Mouse (Mus musculus): ENCODE results near the gene Cyp2d11.
A peak's percentile ranks its signal among the peaks of the same experiment; 100 is the strongest.
"Not testable (repeated sequence)": the region's sequence is repeated elsewhere in the genome, so short reads cannot be mapped to it uniquely, and the experiment has no call there.

Cyp2d11 gene

DNA sequence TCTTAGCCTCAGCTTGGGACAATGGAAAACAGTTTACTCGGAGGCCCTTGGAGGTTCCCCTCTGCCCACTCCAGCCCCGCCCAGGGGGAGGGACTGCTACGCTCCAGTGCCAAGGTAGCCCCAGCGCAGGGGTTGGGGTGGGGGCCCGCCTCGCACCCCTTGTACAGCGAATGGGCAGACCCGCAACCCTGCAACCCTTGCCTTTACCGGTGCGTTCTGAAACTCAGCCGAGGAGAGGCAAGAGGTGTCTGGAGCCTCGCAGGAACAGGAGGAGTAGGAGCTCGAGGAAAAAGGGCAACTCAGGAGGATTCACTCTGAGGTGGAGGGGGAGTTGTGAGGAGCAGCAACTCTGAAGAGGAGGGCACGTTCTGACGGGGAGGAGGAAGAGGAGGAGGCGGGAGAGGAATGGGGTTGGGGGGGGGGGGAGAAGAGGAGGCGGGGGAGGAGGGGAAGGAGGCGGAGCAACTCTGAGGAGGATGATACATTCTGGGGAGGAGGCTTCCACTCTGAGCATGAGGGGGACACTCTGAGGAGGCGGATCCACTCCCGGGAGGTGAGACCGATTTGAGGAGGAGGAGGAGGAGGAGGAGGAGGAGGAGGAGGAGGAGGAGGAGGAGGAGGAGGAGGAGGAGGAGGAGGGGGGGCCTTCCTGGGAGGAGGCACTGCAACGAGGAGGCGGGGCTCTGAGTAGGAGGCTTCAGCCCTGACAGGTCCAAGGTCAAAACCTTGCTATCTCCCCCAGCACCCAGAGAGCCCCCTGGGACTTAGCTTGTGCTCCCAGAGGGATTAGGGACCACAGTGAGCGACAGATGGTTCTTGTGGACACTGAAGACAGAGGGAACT is 13.7 kb downstream of the Cyp2d11 start, which contains the start of gene Cyp2d22:
Cyp2d22 (minus strand) TSS at position 390 of the 843 bp plus-strand sequence.
- DNase-seq (ENCODE audit: low spot score in 2 of 2), result peak; percentile 16 to 19

GRCm38 (mm10) chr15:82379511-82379870 is 14.3 kb downstream of the Cyp2d11 start:
- DNase-seq (ENCODE audit: low spot score in 2 of 2), result no peak

GRCm38 (mm10) chr15:82378261-82379180 is 15.3 kb downstream of the Cyp2d11 start:
- no peak for DNase-seq (ENCODE audit: low spot score in 2 of 2)

GRCm38 (mm10) chr15:82377701-82378100 is 16.1 kb downstream of the Cyp2d11 start:
- no peak for DNase-seq (ENCODE audit: low spot score in 2 of 2)

DNA sequence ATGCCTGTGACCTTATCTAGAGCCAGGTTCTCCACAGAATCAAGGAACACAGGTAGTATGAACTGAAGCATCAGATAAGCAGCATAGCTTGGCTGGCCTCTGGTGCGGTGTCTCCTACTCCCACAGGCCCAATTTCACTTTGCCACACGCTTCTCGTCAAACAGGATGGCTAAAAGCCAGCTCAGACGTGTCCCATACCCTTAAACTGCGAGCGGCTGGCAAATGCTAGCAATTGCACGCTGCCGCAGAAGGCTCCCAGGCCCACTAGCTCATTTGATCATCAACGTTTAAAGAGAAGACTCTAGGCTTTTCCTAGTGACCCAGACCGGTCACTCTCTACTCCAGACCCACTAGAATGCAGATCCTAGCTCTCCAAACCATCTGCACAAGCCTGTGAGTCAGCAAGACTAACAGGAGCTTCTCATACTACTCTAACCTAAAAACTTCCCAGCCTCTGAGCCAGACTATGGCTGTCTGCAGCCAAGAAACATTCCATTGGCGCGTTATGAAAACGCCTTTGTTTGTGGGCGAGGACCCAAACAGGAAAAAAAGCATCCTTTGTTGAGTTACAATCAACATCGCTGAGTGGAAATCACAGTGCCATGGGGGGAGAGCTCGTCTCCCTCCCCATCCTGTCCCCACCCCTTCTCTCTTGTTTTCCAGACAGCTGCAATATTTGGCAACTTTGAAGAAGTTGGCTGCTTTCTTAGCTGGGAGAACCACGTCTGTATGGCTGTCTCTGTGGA is 17.3 kb downstream of the Cyp2d11 start:
- DNase-seq (ENCODE audit: low spot score in 2 of 2), result peak; percentile 37 to 54

DNA sequence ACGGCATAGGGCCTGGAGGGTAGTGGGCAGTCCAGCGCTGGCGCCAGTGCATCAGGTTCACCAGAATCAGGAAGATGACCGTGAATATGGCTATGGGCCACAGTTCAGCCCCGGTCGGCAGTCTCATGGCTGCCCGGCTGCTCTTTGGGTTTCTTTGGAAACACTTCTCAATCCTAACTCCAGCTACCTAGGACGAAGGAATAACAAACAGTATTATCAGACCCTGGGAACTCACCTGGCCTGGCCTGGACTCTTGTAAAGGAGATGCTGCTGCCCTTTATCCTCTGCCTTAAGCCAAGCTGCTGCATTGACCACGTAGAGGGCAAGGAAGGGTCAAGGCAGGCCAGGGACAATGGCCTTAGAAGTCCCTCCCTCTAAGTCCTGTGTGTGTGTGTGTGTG is 18.0 kb downstream of the Cyp2d11 start:
- no peak for DNase-seq (ENCODE audit: low spot score in 2 of 2)

DNA sequence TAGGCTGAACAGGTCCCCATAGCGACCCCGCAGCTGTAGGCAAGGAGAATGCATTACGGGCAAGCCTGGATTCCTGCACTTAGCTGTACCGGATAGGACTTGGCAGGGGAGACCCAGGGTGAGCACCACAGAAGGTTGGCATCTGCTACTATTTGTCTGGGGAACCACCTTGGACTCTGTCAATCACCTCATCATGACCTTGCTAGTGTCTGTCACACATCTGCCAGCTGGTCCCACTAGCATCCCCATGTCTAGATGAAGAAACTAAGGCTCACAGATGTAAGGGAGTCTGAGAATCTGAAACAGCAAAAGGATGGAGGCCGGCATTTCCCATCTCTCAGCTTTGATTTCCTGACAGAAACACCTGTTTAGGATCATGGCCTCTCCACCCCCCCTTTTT is 19.4 kb downstream of the Cyp2d11 start:
- DNase-seq (ENCODE audit: low spot score in 2 of 2), result no peak

DNA sequence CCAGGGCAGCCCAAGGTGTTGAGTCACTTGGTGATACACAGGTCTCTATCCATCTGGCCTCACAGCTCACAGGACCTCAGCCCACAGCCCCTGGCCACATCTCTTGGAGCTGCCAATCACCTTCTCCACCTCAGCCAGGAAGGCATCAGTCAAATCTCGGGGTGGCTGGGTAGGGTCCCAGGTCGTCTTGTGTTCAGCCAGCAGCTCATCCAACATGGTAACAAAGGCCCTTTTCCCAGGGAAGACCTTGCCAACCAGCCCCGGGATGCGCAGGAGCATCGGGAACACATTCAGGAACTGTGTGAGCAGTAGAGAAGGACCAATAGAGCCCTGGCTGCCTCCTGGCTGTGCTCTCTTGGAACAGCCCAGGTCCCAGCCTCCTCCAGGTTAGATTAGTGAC is 20.8 kb downstream of the Cyp2d11 start:
- DNase-seq (ENCODE audit: low spot score in 2 of 2), result no peak

DNA sequence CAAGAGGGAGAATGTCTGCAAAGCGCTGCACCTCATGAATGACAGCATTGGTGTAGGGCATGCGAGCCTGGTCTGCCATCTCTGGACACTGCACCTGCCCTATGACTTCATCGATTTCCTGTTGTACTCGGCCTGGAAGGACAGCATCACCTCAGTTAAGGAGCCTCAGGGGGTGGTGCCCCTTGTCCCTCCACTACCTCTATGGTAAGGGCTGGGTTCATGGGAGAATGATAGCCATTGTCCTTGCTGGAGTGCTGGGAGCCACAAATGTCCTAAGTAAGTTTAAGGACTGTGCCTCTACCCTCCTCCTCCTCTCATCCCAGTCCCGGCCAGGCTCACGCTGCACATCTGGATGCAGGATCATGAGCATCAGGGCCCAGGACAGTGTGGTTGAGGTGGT is 21.4 kb downstream of the Cyp2d11 start:
- no peak for DNase-seq (ENCODE audit: low spot score in 2 of 2)

- DNase-seq (ENCODE audit: low spot score in 2 of 2), result no peak
Measured at GRCm38 (mm10) chr15:82368851-82369250, 25.0 kb downstream of the Cyp2d11 start.

DNA sequence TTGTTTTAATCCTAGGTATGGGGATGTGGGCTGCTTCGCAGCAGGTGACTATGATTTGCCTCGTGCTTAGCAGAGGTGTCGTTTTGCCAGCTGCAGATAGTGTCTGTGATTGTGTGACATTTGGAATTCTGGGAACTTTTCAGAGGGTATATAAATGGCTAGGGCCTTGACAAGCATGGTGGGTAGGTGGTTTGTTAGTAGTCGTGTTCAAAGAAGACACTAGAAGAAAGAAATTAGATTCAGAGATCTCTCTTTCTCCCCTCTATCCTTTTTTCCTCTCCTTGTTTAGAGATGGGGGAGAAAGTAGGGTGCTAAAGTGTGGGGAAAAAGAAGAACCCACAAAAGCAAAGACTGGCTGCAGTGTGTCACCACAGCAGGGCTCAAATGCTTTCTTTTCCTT is 25.7 kb downstream of the Cyp2d11 start:
- no peak for DNase-seq (ENCODE audit: low spot score in 2 of 2)

DNA sequence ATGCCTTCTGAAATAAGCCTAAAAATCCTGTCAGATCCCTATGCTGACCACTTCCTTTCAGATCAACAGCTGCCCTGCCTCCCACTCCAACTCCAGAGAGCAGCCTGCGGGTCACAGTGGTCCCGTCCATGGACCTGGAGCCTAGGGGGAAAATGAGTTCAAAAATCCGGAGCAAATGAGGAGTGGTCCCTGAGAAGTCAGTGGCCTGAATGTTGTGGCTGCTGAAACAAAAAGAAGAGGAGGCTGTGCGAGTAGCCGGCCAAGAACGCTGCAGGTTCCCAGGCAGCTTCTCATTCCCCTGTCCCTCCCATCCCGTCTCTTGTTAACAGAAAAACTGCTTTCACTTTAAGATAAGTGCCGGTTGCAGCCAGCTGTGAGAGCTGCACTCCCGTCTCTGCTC is 29.3 kb downstream of the Cyp2d11 start:
- not testable (repeated sequence) for DNase-seq (ENCODE audit: low spot score in 2 of 2)

- DNase-seq (ENCODE audit: low spot score in 2 of 2), result not testable (repeated sequence)
Measured at GRCm38 (mm10) chr15:82363801-82364200, 30.0 kb downstream of the Cyp2d11 start.

DNA sequence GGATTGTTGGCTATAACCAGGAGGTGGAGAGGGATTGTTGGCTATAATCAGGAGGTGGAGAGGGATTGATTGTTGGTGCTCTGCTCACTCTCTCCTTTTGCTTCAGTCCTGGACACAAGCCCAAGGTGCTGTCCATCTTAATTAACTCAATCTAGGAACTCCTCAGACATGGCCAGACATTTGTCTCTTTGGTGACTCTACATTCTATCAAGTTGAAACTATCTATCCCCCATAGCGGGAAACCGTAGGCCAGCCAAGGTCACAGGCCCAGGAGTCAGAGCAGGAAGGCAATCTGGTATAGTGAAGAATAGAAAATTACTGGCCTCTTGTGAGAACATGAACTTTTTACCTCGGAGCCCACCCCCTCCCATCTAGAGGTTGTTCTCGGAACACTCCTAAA is 31.6 kb downstream of the Cyp2d11 start:
- no peak for DNase-seq (ENCODE audit: low spot score in 2 of 2)

DNA sequence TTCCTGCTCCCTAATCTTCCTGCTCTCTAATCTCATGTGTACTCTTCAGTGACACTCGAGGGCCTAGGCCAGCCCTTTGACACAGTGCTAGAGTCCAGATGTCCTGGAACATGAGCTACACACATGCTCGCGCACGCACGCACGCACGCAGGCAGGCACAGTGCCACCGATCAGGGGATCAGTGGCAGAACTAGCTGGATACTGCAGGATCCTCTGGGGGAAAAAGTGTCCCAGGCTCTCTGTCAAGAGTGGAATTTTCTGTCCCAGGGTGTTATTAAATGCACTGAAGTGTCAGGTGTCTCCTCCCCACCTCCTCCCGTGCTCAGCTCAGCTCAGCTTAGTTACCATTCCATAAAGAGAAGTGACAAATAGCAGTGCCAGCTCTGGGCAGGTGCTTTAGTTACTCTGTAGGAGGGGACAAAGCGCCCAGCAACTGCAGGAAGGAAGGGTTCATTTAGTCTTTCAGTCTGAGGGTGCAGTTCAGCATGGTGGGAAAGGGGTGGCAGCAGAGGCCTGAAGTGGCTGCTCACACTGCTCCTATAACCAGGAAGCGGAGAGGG is 32.3 kb downstream of the Cyp2d11 start:
- DNase-seq (ENCODE audit: low spot score in 2 of 2), result no peak

DNA sequence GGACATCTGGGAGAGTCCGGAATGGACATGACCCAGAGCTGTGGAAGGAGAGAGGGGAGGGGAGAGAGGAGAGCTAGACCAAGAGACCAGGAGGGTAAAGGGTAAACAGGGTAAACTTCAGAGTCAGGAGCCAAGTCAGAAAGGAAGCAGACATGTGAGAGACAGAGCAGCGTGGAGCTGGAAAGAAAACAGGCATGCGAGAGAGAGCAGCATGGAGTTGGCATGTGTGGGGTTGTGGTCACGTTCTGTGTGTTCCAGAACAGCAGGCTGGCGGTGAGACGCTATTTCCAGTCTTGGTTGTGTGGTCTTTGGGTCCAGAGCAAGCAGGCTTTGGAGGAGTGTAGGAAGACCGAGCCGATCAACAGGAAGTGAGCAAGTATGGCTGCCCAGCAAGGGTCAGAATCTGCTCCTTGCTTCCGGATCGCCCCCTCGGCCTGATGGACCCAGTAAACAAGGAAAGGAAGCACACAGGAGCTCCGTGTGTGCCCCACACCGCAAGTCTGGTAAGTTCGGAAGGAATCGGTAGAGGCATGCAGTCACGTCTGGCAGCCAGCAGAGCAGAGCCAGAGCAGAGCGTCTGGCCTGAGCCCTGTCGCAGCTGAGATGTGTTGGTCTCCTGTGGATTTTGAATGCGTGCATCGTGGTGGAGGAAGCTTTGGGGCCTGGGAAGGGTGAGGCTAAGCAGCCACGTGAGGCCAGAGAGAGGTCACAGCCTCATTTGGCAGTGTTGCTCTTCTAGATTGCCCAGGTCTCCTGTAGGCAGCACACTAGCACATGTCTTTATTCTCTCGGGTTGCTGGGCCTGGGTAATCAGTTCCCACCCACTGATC is 35.2 kb downstream of the Cyp2d11 start:
- DNase-seq (ENCODE audit: low spot score in 2 of 2), result no peak

GRCm38 (mm10) chr15:82354126-82354945 is 39.5 kb downstream of the Cyp2d11 start, which contains the start of gene Ndufa6:
Gene Ndufa6 (minus strand): TSS chr15:82354322.
- DNase-seq (ENCODE audit: low spot score in 2 of 2), result peak; percentile 95 to 96

- no peak for DNase-seq (ENCODE audit: low spot score in 2 of 2)
Measured at GRCm38 (mm10) chr15:82353745-82354113, 40.1 kb downstream of the Cyp2d11 start.

DNA sequence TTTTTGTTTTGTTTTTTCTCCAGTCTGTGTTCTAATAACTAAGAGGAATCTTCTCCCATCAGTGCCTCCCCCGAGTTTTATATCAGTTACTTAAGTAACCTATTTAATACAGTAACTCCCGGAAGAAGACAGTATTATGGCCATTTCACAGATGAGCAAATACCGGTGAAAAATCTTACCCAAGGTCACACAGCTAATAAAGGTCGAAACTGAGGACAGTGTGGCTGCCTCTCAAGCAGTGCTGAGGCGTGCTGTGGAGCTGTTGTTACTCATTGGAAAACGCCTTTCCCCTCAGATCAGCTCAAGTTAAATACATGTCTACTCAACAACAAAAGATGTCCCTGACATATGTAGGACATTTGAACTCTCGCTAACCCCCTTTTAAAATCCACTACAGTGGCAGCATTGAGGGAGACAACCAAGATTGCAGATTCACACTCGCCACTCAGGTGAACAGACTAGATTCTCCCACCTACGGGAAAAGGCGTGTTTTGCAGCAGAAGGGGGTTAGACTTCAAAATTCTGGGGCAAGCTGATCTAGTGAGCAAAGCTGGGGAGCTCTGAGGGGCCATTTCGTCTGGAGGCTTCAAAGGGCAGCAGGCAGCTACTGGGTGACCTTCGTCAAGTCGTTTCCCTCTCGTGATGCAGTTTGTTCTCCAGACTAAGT is 40.6 kb downstream of the Cyp2d11 start:
- DNase-seq (ENCODE audit: low spot score in 2 of 2), result peak in 1 of 2 experiments; percentile 22
